Mouse (Mus musculus) intestine, embryonic 15.5 days (tissue): ENCODE measurements at regions not wholly inside any gene's neighbourhood (a gene's known extent, or its start where the extent isn't known, plus 50 kb on each side); places are given as distances from the start of the nearest gene placed in this dataset.

Experiments used
- ATAC-seq: fragments of 200-750 bp; cut with Nextera tagmentation; 2 replicates; pipeline ENCODE4 v1.8.0; 2017; ENCODE audit warnings: moderate TSS enrichment, moderate library complexity
- H3K27ac ChIP-seq: fragments of 300-500 bp; sonication (generic); 2 replicates; pipeline ENCODE4 v1.5.1; 2015; ENCODE audit warnings: mild to moderate bottlenecking, inconsistent platforms
- H3K27me3 ChIP-seq: fragments of 300-500 bp; sonication (generic); replicated peaks from 2 replicates; pipeline ENCODE4 v1.6.1; 2015; ENCODE audit warnings: inconsistent platforms
- H3K36me3 ChIP-seq: fragments of 300-500 bp; sonication (generic); 2 replicates; pipeline ENCODE4 v1.6.1; 2015; ENCODE audit warnings: inconsistent platforms
- H3K4me1 ChIP-seq: fragments of 300-500 bp; sonication (generic); replicated peaks from 2 replicates; pipeline ENCODE4 v1.6.1; 2015; ENCODE audit warnings: inconsistent platforms
- H3K4me2 ChIP-seq: fragments of 300-500 bp; sonication (generic); replicated peaks from 2 replicates; pipeline ENCODE4 v1.6.1; 2015; ENCODE audit warnings: mild to moderate bottlenecking, inconsistent platforms
- H3K4me3 ChIP-seq: fragments of 300-500 bp; sonication (generic); replicated peaks from 2 replicates; pipeline ENCODE4 v1.5.1; 2015; ENCODE audit warnings: inconsistent platforms
- H3K9ac ChIP-seq: fragments of 300-500 bp; sonication (generic); 2 replicates; pipeline ENCODE4 v1.6.1; 2015; ENCODE audit warnings: inconsistent platforms
- H3K9me3 ChIP-seq: fragments of 300-500 bp; sonication (generic); 2 replicates; pipeline ENCODE4 v1.6.1; 2016; ENCODE audit warnings: inconsistent platforms
- WGBS: fragments of 180-500 bp; shearing (Covaris S2); methylation state at CpG from one replicate; pipeline ENCODE4 v1.1.7; 2015; 5-methylcytosine and 5-hydroxymethylcytosine counted together

- H3K27me3 ChIP-seq = no peaks in the 10 kb centered on the region
Observed at GRCm38 (mm10) chr1:149010767-149011166, 950.3 kb downstream of the Pla2g4a start.

GRCm38 (mm10) chr1:149000092-149000491 lies 961.0 kb downstream of the Pla2g4a start:
- ATAC-seq = no peak
- WGBS = 65% methylated on average over 3 of the region's 3 CpGs
- Histone ChIP-seq H3K9ac (no peak overlapping the region), H3K9me3 (no peaks in the 10 kb centered on the region), H3K4me2 (no peak overlapping the region), H3K27me3 (no peaks in the 10 kb centered on the region), H3K27ac (no peak overlapping the region), H3K36me3 (no peaks in the 10 kb centered on the region), H3K4me3 (no peak overlapping the region), H3K4me1 (no peaks in the 10 kb centered on the region)

More at GRCm38 (mm10) chr1:149010767-149011166, 950.3 kb downstream of the Pla2g4a start:
- Histone ChIP-seq H3K9me3 (no peaks in the 10 kb centered on the region), H3K27ac (no peak overlapping the region), H3K36me3 (no peaks in the 10 kb centered on the region), H3K4me1 (no peaks in the 10 kb centered on the region), H3K9ac (no peak overlapping the region), H3K4me2 (no peak overlapping the region), H3K4me3 (no peak overlapping the region)
- no peak for ATAC-seq

- Histone ChIP-seq H3K9ac (no peak overlapping the region), H3K36me3 (no peaks in the 10 kb centered on the region), H3K4me2 (no peak overlapping the region), H3K4me1 (no peaks in the 10 kb centered on the region), H3K4me3 (no peak overlapping the region), H3K27ac (no peak overlapping the region), H3K27me3 (no peaks in the 10 kb centered on the region), H3K9me3 (no peaks in the 10 kb centered on the region)
- ATAC-seq = no peak
- 68% methylated on average over 1 of the region's 1 CpGs for WGBS
Observed at GRCm38 (mm10) chr1:148993586-148993985, 967.5 kb downstream of the Pla2g4a start.

GRCm38 (mm10) chr1:148977377-148977776 lies 983.7 kb downstream of the Pla2g4a start:
- Histone ChIP-seq H3K9me3 (no peaks in the 10 kb centered on the region), H3K4me1 (no peaks in the 10 kb centered on the region), H3K27me3 (no peaks in the 10 kb centered on the region), H3K9ac (no peak overlapping the region), H3K27ac (no peak overlapping the region), H3K4me3 (no peak overlapping the region), H3K36me3 (no peaks in the 10 kb centered on the region), H3K4me2 (no peak overlapping the region)
- WGBS = 82% methylated on average over 5 of the region's 5 CpGs
- ATAC-seq = no peak

GRCm38 (mm10) chr1:148965358-148965757 lies 995.7 kb downstream of the Pla2g4a start:
- no peaks in the 10 kb centered on the region for H3K27me3 ChIP-seq
- H3K4me1 ChIP-seq = no peaks in the 10 kb centered on the region
- no peak overlapping the region for H3K4me3 ChIP-seq
- ATAC-seq = no peak
- H3K9me3 ChIP-seq = no peaks in the 10 kb centered on the region
- H3K36me3 ChIP-seq = no peaks in the 10 kb centered on the region
- H3K4me2 ChIP-seq = no peak overlapping the region
- H3K9ac ChIP-seq = no peak overlapping the region
- H3K27ac ChIP-seq = no peak overlapping the region

- WGBS = 85% methylated on average over 3 of the region's 3 CpGs
- no peak overlapping the region for H3K27ac ChIP-seq
- H3K9me3 ChIP-seq = no peaks in the 10 kb centered on the region
- H3K4me2 ChIP-seq = no peak overlapping the region
- no peaks in the 10 kb centered on the region for H3K36me3 ChIP-seq
- H3K27me3 ChIP-seq = no peaks in the 10 kb centered on the region
- H3K4me1 ChIP-seq = no peaks in the 10 kb centered on the region
- no peak overlapping the region for H3K9ac ChIP-seq
- no peak for ATAC-seq
- no peak overlapping the region for H3K4me3 ChIP-seq
Observed at GRCm38 (mm10) chr1:148934366-148934765, 1026.7 kb downstream of the Pla2g4a start.

- Histone ChIP-seq H3K27me3 (no peaks in the 10 kb centered on the region), H3K4me2 (no peak overlapping the region), H3K4me1 (no peaks in the 10 kb centered on the region), H3K4me3 (no peak overlapping the region), H3K27ac (no peak overlapping the region), H3K9ac (no peak overlapping the region), H3K36me3 (no peaks in the 10 kb centered on the region), H3K9me3 (no peaks in the 10 kb centered on the region)
- ATAC-seq = no peak
- 78% methylated on average over 2 of the region's 2 CpGs for WGBS
Observed at GRCm38 (mm10) chr1:148924506-148924905, 1036.6 kb downstream of the Pla2g4a start.

- H3K4me1 ChIP-seq = no peaks in the 10 kb centered on the region
- no peak for ATAC-seq
- H3K9ac ChIP-seq = no peak overlapping the region
- no peak overlapping the region for H3K27ac ChIP-seq
- no peak overlapping the region for H3K4me2 ChIP-seq
- no peaks in the 10 kb centered on the region for H3K36me3 ChIP-seq
- no peaks in the 10 kb centered on the region for H3K27me3 ChIP-seq
- H3K9me3 ChIP-seq = no peaks in the 10 kb centered on the region
- H3K4me3 ChIP-seq = no peak overlapping the region
Observed at GRCm38 (mm10) chr1:148917062-148917461, 1044.0 kb downstream of the Pla2g4a start.

- Histone ChIP-seq H3K36me3 (no peaks in the 10 kb centered on the region), H3K4me1 (no peaks in the 10 kb centered on the region), H3K4me2 (no peak overlapping the region), H3K9ac (no peak overlapping the region), H3K27ac (no peak overlapping the region), H3K9me3 (no peaks in the 10 kb centered on the region), H3K27me3 (no peaks in the 10 kb centered on the region), H3K4me3 (no peak overlapping the region)
- WGBS = 86% methylated on average over 1 of the region's 1 CpGs
- no peak for ATAC-seq
Observed at GRCm38 (mm10) chr1:148912819-148913218, 1048.3 kb downstream of the Pla2g4a start.

- Histone ChIP-seq H3K4me1 (no peaks in the 10 kb centered on the region), H3K9me3 (no peaks in the 10 kb centered on the region), H3K27ac (no peak overlapping the region), H3K4me2 (no peak overlapping the region), H3K9ac (no peak overlapping the region), H3K36me3 (no peaks in the 10 kb centered on the region), H3K4me3 (no peak overlapping the region), H3K27me3 (no peaks in the 10 kb centered on the region)
- no peak for ATAC-seq
Observed at GRCm38 (mm10) chr1:148904067-148904466, 1057.0 kb downstream of the Pla2g4a start.

- no peak overlapping the region for H3K27ac ChIP-seq
- ATAC-seq = no peak
- H3K9ac ChIP-seq = no peak overlapping the region
- no peak overlapping the region for H3K4me2 ChIP-seq
- no peaks in the 10 kb centered on the region for H3K9me3 ChIP-seq
- H3K27me3 ChIP-seq = no peaks in the 10 kb centered on the region
- no peak overlapping the region for H3K4me3 ChIP-seq
- no peaks in the 10 kb centered on the region for H3K4me1 ChIP-seq
- H3K36me3 ChIP-seq = no peaks in the 10 kb centered on the region
Observed at GRCm38 (mm10) chr1:148903093-148903492, 1058.0 kb downstream of the Pla2g4a start.

- H3K36me3 ChIP-seq = no peaks in the 10 kb centered on the region
- no peak overlapping the region for H3K9ac ChIP-seq
- H3K4me1 ChIP-seq = no peaks in the 10 kb centered on the region
- no peak overlapping the region for H3K4me2 ChIP-seq
- H3K27me3 ChIP-seq = no peaks in the 10 kb centered on the region
- no peak overlapping the region for H3K4me3 ChIP-seq
- H3K27ac ChIP-seq = no peak overlapping the region
- WGBS = 73% methylated on average over 2 of the region's 2 CpGs
- ATAC-seq = peak; percentile 96
- no peaks in the 10 kb centered on the region for H3K9me3 ChIP-seq
Observed at GRCm38 (mm10) chr1:148901319-148902033, 1059.6 kb downstream of the Pla2g4a start.

GRCm38 (mm10) chr1:148870788-148871187 lies 1090.3 kb downstream of the Pla2g4a start:
- no peak overlapping the region for H3K4me3 ChIP-seq
- no peak for ATAC-seq
- H3K27ac ChIP-seq = no peak overlapping the region
- 94% methylated on average over 1 of the region's 1 CpGs for WGBS
- no peak overlapping the region for H3K9ac ChIP-seq
- H3K36me3 ChIP-seq = no peaks in the 10 kb centered on the region
- no peaks in the 10 kb centered on the region for H3K4me1 ChIP-seq
- H3K4me2 ChIP-seq = no peak overlapping the region
- H3K9me3 ChIP-seq = no peaks in the 10 kb centered on the region
- no peaks in the 10 kb centered on the region for H3K27me3 ChIP-seq
